11 mouse cellular contexts compared by ENCODE assay signal in the genomic region with DNA sequence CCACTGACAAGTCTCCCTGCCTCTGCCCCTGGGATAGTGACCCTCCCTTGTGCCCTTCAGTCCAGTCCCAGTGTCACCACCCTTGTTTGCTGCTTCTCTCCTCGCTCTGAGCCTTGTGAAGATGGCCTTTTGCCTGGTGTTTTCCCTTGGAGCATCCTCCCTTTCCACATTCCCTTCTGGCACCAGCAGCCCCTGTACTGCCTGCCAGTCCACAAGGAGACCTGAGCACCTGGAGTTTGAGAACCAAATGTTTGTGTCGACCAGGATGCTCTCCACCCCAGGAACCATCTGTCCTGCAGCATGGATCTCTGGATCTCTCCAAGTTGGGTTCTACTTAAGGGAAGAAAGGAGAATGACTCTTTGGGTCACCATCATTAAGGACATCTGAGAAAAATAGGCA.
"Had no signal": no experiment of that assay in that cellular context is flagged by ENCODE, and none has a peak within 500 bp of the region (broad histone marks: within the 10 kb centered on the region; RNA-seq: fewer than 3 reads in every experiment).

No protein-coding gene starts in this region.

- H3K9me3 ChIP-seq: limb, embryonic 15.5 days; liver, embryonic 13.5 days; lung, embryonic 15.5 days; neural tube, embryonic 13.5 days had no signal

- H3K4me3 ChIP-seq: limb, embryonic 15.5 days; liver, embryonic 13.5 days; lung, embryonic 15.5 days; neural tube, embryonic 13.5 days had no signal

- DNase-seq: kidney, postnatal 10 days; liver, embryonic 13.5 days; liver, postnatal 0 days; lung, postnatal 14 days; midbrain, embryonic 14.5 days; right cerebral cortex, postnatal 14 days; thymus, postnatal 4 days had no signal

- H3K9ac ChIP-seq: limb, embryonic 15.5 days; liver, embryonic 13.5 days; liver, postnatal 0 days; lung, embryonic 15.5 days; neural tube, embryonic 13.5 days had no signal

- ATAC-seq: liver, postnatal 0 days had no signal

- H3K27ac ChIP-seq: limb, embryonic 15.5 days; liver, embryonic 13.5 days; lung, embryonic 15.5 days; macrophage had no signal

- H3K27me3 ChIP-seq: limb, embryonic 15.5 days; liver, embryonic 13.5 days; lung, embryonic 15.5 days; neural tube, embryonic 13.5 days had no signal

- H3K36me3 ChIP-seq: limb, embryonic 15.5 days; liver, embryonic 13.5 days; lung, embryonic 15.5 days; neural tube, embryonic 13.5 days had no signal

- H3K4me2 ChIP-seq: limb, embryonic 15.5 days; liver, embryonic 13.5 days; lung, embryonic 15.5 days; neural tube, embryonic 13.5 days had no signal

- H3K4me1 ChIP-seq: limb, embryonic 15.5 days; liver, embryonic 13.5 days had no signal
